Mouse (Mus musculus): ENCODE measurements at regions not wholly inside any gene's neighbourhood (a gene's known extent, or its start where the extent isn't known, plus 50 kb on each side); places are given as distances from the start of the nearest gene placed in this dataset.

DNA sequence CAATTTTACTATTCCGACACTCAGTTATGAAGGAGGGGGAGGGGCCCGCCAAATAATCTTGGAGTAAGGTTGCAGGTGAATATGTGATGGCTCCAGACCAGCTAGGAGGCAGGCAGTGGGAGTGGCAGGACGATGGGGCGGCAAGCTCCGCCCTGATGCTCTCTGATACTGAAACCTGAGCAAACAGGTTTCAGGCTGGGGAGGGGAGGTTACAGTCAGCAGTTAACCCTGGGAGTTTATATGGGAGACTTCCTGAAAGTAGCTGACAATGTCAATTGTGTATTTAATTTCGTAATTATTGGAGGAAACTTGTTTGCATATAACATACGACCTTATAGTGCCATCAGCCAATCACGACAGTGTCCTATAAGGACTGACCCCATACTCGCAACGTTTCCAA, 505.0 kb upstream of the Sox11 start:
- no peak for DNase-seq (ENCODE audit: extremely low read depth, insufficient read length, low spot score)

DNA sequence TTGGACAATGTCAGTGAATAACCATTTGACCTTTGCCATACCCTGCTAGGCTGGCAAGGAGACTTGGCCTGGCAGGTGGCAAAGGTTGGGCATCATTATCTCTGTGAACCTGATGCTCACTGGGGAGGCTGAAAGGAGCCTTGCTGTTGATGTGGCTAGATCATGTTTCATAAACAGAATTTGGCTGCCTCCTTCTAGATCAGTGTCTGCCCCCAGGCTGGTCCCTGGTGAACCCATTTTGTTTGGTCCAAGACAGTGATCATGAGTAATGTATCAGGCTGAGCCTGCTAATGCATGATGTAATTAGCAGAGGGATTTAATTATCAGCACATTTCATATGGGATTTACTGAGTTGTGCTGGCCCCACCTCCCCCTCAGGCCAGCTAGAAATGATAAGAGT, 502.6 kb upstream of the Sox11 start:
- DNase-seq (ENCODE audit: extremely low read depth, insufficient read length, low spot score), result no peak

DNA sequence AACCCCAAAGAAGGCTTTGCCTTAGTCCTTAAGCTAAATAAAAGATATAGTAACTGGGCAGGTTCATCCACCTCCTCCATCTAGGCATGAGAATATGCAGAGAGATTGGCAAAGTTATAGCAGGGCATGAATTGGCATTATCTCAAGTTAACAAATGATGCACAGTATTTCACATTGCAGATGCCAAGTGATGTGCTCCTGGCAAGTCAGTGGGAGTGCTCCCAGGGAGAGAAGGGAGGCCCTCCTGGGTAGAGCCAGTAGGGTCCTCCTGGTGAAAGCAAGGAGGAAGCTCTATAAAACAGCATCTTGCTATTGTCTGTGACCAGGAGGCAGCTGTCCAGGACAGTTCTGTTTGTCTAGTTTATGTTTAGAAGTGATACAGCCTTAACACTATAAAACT, 496.6 kb upstream of the Sox11 start:
- no peak for DNase-seq (ENCODE audit: extremely low read depth, insufficient read length, low spot score)

DNA sequence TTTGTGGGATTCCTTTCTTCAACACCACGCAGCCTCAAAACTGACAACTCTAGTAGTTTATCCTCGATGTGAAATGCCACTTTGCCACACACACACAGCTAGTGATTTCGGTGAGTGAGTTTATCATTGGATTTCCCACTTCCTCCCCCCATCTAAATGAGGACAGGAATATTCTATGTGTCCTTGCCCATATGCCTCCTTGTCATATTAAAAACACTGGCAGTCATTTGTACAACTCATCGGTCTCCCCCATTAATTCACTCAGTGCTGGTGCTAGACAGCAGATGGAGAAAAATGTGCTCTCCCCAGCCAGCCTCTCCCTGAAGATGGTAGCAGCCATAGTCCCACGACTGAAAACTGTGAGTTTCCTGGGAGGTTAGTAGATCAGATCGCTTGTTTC, 496.0 kb upstream of the Sox11 start:
- DNase-seq (ENCODE audit: extremely low read depth, insufficient read length, low spot score), result no peak

DNA sequence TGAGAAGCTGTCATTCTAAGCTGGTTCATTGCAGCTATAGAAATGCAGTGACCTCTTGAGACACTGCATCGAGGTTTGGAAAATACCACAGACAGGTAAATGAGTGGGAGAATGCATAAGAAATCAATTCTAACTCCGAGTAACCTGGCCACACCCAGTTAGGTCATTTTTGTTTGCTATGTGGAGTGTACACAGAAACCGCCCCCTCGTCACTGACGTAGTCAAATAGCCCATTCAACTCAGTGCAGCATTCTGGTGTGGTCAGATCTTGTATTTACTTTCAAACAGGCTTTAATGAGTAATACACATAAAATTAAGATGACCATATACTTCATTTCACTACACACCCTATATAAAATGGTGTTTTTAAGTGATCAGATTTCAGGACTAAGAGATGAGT, 483.8 kb upstream of the Sox11 start:
- DNase-seq (ENCODE audit: extremely low read depth, insufficient read length, low spot score), result no peak

DNA sequence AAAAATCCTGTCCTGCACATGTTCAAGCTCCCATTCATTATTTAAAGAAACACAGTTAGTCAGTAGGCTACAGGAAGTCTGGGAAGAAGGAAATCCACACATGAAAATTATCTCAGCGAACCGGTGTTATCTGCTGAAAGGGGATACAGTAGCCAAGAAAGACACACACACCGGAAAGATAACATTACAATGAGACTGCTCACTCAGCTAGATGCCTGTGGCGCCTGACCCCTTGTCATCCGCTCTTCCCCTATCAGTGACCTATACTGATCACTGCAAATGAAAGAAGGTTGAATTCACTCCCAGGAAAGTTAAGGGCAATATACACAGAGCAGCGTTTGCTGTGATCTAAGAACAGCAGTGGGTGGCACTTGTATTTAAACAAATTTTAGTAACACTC, 481.0 kb upstream of the Sox11 start:
- no peak for DNase-seq (ENCODE audit: extremely low read depth, insufficient read length, low spot score)

DNA sequence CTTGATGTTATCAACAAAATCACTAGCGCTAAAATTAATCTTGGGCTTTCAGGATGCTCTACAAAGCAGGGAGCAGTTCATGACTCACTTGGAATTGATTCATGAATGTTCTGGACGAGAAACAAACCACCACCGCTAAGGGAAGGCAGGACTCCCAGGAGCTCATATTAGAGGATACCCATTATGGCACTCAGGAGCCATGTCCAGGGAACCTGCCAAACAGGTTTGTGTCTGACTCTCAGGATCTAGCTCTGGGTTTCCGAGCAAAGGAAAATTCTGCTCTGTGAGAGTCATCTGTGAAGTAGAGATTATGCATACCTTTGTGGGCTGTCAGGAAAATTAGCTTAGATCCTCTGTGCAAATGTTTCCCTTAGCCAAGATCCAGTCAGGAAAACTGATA, 454.3 kb upstream of the Sox11 start:
- no peak for DNase-seq (ENCODE audit: extremely low read depth, insufficient read length, low spot score)

DNA sequence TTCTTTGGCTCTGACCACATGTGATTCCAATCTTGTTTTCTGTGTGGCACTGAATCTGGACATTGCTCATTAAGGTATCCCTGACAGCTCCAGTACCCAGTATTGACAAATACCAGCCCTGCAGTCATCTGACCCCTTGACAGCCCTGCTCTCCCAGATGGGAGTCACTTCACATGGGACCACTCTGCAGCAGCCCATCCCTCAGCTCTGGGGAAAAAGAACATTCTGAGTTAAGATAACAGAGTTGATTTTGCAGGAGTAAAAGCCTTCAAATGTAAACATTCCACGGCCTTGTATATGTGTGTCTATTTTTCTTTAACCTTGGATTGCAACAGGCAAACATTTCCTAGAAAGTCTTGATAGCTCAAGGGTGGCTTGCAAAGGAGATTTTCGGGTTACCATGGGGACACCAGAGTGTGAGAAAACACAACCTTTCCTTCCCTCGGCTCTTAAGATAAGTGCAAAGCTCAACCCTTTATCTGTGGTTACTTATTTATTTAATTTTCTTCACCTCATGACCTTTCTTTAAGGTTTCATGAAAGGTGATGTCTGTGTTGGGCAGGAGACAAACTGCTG, 444.4 kb upstream of the Sox11 start:
- DNase-seq (ENCODE audit: extremely low read depth, insufficient read length, low spot score), result no peak

DNA sequence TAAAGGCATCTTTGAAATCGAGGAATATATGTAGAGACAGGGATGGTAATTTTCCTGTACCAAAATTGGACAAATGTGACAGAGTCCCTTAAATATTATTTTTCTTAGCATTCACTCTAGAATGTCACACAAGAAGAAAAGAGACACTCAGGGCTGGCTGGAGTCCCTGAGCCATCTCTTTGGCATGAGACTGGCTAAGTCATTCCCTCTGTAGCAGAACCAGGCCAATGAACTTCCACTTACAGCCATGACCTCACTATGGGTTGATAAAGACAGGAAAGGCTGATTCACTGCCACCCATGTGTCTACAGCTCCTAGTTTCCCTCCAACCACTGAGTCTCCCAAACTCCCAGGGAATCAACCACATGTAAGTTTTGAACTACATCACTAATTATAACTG, 438.4 kb upstream of the Sox11 start:
- no peak for DNase-seq (ENCODE audit: extremely low read depth, insufficient read length, low spot score)

DNA sequence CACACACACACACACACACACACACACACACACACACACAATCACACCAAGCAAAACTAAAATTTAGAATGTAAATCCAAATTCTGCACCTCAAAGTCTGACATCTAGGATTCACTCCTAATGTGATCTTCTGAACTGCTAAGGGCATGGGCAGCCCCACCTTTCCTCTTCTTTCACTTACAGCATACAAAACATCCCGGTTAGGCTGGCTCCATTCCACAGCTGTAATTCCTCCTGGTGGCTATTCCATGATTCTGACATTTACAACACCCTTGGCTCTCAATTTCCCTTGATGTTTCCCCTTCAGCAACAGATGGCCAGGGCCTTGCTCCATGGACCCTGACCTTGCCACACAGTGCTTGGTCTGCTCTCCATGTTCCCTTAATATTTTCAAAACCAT, 423.6 kb upstream of the Sox11 start:
- DNase-seq (ENCODE audit: extremely low read depth, insufficient read length, low spot score), result no peak

DNA sequence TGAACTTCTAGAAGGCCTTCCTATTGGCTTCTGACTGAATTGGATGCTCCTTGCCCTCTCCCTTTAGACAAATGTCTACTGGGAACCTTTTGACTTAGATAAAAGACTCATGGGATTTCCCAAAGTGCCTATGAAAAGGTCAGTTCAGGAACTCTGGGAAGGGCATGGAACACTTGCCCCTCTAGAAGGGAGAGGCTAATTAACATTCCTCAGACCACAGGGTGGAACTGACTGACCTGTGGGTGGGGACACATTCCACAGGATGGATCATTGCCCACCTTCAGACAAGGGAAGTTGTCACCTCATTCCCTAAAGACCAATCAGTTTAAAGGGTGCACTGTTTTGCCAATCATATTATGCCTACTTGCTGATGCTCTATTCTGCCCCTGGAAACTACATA, 416.6 kb upstream of the Sox11 start:
- DNase-seq (ENCODE audit: extremely low read depth, insufficient read length, low spot score), result no peak

DNA sequence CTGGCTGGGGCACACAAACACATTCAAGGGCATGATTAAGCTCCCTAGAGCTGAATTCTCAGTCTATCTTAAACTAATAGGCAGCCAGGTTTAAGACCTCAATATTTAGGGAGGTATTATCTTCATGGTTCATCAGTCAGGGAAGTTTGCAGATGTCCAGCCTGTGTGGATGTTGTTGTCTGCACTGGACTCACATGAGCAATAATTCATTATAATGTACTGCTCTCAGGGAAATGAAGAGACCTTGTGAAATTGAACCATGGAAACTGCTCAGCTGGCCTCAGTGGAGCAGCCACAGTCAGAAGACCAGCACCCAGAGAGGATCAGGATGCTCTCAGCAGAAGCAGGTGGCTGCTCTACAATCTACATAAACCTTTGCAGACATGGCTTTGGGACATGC, 415.3 kb upstream of the Sox11 start:
- DNase-seq (ENCODE audit: extremely low read depth, insufficient read length, low spot score), result no peak

DNA sequence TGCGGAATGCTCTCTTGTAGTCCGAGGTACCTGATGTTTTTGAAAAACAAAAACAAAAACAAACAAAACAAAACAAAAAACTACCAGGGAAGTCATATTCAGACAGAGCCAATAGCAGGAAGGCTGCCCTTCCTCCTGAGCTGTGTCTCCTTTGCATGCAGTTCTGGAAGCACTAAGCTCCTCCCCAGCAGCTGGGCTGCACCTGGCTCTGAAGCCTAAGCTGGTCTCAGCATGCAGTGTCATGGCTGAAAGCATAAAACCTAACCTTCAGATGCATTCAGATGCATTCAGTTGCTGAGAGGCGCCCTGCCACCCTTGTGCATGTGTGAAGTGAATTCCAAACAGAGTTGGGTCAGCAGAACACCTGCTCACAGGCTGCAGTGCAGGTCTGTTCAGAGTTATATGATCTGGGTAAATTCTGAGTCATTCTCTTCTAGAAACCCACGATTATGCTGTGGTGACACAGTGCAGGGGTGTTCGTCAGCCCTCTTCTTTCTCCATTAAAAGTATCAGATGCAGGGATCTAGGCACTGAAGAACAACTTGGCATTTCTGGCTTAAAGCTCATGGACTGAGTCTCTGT, 382.3 kb upstream of the Sox11 start:
- no peak for DNase-seq (ENCODE audit: extremely low read depth, insufficient read length, low spot score)

DNA sequence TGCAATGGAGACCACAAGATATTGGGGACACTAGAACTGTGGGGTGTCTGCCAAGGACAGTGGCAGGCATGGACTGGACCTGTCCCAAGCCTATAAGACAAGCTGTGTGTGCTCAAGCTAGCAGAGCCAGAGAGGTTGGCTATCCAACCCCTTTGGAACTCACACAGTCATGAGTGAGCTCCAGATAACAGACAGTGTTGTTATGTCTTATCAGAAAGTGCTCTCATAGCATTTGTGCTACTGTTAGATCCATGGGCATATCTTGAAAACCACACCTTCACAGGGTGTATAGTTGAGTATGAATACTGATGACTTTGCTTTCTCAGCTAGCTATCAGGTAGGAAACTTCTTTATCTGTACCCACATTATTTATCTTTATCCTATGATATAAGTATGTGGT, 338.1 kb upstream of the Sox11 start:
- no peak for DNase-seq (ENCODE audit: extremely low read depth, insufficient read length, low spot score)

DNA sequence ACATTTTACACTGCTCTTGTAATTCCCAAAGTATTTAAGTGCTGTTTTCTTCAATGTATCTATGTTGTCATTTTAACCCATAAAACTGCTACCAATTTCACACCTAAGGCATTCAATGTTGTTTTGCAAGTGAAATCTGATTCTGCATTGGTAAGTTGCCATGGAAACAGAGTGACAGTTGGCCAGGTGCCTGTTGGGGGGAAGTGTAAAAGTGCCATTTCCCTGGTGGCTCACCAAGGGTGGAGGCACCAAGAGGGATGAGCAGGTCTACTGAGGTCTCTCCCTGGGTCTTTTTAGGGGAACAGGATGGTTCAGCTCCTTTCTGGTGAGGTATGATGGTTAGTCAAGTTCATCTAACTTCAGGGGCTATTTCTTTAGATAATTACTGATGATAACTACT, 331.0 kb upstream of the Sox11 start:
- no peak for DNase-seq (ENCODE audit: extremely low read depth, insufficient read length, low spot score)

DNA sequence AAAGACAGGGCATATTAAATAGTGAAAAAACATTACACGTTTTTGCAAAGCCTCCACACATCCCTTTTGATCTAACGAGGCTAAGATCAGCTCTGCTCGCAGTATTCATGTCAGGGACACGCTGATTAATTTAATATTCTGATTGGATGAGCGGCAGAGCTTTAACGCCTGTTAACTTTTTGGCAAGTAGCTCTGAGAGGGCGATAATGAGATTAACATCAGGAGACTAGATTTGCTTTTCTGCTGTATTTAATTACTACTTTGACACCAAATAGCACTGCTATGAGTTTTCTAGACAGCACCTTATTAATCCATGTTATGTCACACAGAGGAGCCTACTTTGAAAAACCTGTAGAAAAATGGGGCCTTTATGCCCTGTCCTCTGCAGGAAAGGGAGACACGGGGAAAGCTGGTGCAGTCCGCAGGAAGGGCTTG, 328.3 kb upstream of the Sox11 start:
- no peak for DNase-seq (ENCODE audit: extremely low read depth, insufficient read length, low spot score)

DNA sequence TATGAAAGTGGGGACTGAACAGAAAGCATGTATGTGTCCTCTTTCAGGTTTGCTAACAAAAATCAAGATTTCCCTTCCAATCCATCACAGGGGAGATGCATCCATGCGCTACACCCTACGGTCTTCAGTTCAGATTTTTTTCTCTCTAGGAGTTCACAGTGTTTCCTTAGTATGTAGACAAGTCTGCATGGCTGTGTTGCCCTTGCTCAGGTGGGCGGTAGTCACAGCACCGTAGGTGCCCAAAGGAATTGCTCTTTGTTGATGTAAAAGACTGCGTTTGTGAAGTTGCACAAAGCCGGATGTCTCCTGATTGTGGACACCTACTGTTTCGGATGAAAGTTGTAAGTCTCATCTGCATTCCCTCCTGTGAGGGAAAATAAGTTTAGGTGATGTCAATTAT, 327.8 kb upstream of the Sox11 start:
- DNase-seq (ENCODE audit: extremely low read depth, insufficient read length, low spot score), result no peak

DNA sequence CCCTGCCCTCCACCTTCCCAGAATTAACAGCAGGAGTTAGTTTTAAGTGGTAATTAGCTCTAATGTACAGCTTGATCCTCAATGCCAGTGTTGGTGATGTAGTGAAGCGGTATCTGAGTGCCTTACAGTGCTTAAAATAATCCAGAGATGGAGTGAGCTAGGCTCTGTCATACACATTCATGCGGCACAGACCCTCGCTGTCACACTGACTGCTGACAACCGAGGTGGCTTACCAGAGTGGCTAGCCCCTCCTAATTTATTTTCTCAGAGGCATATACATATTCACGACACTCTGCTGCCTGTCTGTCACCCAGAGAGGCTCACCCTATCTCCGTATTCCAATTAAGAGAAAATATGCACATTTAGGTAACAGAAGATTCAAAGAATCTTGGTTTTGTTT, 327.2 kb upstream of the Sox11 start:
- no peak for DNase-seq (ENCODE audit: extremely low read depth, insufficient read length, low spot score)

DNA sequence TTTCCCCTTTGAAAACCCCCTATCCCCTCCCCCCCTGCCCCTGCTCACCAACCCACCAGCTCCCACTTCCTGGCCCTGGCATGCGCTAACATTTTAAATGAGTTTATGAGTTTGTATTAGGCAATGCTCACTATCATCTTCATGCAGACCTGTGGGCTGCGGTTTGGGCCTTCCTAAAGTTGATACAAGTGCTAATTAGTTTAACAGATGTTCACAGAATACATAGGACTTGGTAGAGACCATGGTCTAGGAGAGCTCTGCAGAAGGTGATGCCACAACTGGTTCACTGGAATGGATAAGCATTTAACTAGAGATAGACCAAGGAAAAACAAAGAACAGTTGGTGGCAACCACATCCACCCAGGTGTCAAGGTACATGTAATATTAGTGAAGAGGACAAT, 324.1 kb upstream of the Sox11 start:
- no peak for DNase-seq (ENCODE audit: extremely low read depth, insufficient read length, low spot score)

DNA sequence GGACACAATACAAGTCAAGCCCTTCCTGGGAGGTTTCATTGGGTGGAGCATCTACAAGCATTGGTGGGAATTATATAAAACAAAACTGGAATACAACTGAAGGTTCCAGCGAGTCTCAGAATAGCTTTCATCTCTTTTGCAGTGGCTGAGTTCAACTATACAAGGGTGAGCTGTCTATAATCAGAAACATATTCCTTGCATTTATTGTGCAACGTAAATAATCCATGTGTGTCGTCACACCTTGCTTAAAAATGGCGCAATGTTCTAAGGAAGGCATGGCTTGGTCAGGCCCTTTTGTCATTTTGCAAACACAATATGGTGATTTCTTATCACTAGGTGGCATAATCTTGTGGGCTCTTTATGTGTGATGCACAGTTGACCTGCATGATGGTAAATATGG, 320.8 kb upstream of the Sox11 start:
- DNase-seq (ENCODE audit: extremely low read depth, insufficient read length, low spot score), result no peak

DNA sequence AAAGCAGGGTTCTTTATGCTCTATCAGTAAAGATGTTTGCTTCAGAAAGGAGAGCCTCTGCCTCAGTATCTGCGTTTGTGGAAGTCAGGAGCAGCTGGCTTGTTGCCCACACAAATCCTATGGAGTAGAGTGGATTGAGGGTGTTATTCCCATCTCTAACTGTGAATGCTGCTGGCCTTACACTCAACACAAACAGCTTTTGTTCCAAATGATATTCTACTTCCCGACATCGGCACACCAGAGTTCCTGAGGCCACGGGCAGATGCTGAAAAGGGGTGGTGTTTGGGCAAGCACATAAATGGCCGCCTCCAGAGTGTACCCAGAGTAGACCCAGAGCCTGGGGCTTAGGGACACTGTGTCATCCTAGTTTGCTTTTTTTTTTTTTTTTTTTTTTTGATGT, 320.3 kb upstream of the Sox11 start:
- DNase-seq (ENCODE audit: extremely low read depth, insufficient read length, low spot score), result no peak

DNA sequence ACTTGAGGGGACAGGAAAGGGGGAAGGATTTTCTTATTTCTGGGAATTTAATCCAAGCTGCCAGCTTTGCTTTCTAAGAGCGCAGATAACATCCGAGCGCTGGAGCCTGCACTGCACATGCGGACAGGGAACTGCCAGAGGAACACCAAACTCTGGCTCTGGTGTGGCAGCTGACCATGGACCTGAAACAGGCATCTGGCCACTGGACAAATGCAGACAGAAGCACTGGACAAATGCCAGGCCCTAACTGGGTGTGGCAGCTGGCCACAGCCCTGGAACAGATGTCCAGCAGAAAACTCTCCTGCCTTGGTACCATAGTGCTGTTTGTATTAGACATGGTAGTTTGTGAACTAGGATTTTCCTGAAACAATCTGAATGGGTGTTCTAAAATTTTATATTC, 315.2 kb upstream of the Sox11 start:
- no peak for DNase-seq (ENCODE audit: extremely low read depth, insufficient read length, low spot score)

DNA sequence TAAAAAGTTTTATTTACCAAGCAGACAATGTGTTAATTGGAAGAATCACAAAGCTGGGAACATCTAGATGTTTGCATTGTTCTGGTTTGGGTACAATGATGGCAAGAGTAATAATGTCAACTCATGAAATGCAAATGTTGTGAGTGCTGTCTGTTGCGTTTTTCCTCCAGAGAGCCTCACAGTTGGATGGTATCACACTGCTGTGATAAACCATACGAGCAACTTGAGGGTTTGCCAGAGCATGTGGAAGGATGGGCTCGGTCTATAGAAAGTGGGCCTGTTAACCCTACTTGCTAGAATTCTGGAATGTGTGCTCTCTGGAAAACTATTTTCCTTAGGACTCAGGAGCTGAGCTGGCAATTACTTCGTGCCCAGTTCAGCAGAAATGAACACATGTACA, 311.2 kb upstream of the Sox11 start:
- no peak for DNase-seq (ENCODE audit: extremely low read depth, insufficient read length, low spot score)
